Mouse (Mus musculus) embryo, embryonic 9.5 days (tissue): ENCODE data around the gene Osr1.

Experiments used
- DNase-seq: peaks from one replicate; pipeline ENCODE4 v3.0.0-alpha.2; 2017; ENCODE audit errors: extremely low spot score

Gene Osr1

GRCm38 (mm10) chr12:9585085-9585453, 15.2 kb downstream of the Osr1 start:
- no peak for DNase-seq

GRCm38 (mm10) chr12:9587732-9588131, 17.8 kb downstream of the Osr1 start:
- no peak for DNase-seq

GRCm38 (mm10) chr12:9589561-9590134, 19.7 kb downstream of the Osr1 start:
- no peak for DNase-seq

GRCm38 (mm10) chr12:9591141-9591540, 21.2 kb downstream of the Osr1 start:
- no peak for DNase-seq

GRCm38 (mm10) chr12:9598219-9598618, 28.3 kb downstream of the Osr1 start:
- no peak for DNase-seq
